Mouse (Mus musculus) kidney, adult 2 months (tissue): Measurements from ENCODE around the gene Cenpo.

ENCODE experiments used
- CTCF ChIP-seq: fragments of 200-500 bp; conservative IDR thresholded peaks from 2 replicates; pipeline ENCODE4 v1.5.1; 2011; ENCODE audit warnings: low read depth, mild to moderate bottlenecking, control low read depth, low read length, moderate library complexity, mixed read lengths; ENCODE audit not compliant: insufficient read depth, insufficient read length
- POLR2A ChIP-seq: fragments of 200-500 bp; IDR thresholded peaks from one replicate; pipeline ENCODE4 v1.6.1; 2011; ENCODE audit warnings: low read depth, low read length, control low read depth

DNA sequence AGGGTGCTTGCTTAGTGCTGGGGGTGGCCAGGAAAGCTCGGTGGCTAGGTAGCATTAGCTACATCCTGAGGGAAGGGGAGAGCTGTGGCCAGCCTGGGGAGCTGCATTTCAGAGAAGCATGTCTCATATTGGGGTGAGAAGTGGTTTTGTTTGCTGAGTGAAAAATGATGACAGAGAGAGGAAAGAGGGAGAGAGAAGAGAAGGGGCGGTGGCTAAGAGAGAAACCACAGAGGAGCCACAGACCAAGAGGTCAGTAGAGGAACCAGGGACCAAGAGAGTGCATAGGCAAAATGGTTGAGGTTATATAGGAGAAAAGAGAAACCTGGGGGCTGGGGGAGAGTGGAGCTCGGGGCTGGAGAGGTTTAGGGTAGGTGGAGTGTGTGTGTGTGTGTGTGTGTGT, 75.9 kb downstream of the Cenpo start:
- TF ChIP-seq CTCF (no peak), POLR2A (no peak)
